ENCODE assay signal across 26 mouse cellular contexts in genomic region chr2:76655444-76655843, GRCm38 (mm10). TPM values are rescaled to one million over a fixed set of nuclear protein-coding genes. Genes with fewer than 3 reads are reported as not detected.
A peak's percentile ranks its signal among the peaks of the same experiment; 100 is the strongest.
DNase-seq lines count a peak whose midpoint lies in the region; ATAC-seq lines count a peak whose summit lies in the region.
"Had no signal": no experiment of that assay in that cellular context is flagged by ENCODE, and none has a peak within 500 bp of the region (broad histone marks: within the 10 kb centered on the region; RNA-seq: fewer than 3 reads in every experiment).

No protein-coding gene starts in this region.

- no peak overlapping the region for H3K4me3 ChIP-seq in forebrain, embryonic 13.5 days
- H3K4me3 ChIP-seq in forebrain, embryonic 14.5 days (ENCODE audit: low read depth, low read length) = no peak overlapping the region
- peak overlapping the region; percentile 73 for H3K4me3 ChIP-seq in megakaryocyte, embryonic 14.5 days (replicated peaks)
- no peak overlapping the region for H3K4me3 ChIP-seq in midbrain, embryonic 15.5 days
- no peak overlapping the region for H3K4me3 ChIP-seq in midbrain, embryonic 10.5 days
- H3K4me3 ChIP-seq: embryonic facial prominence, embryonic 10.5 days; embryonic facial prominence, embryonic 12.5 days; forebrain, embryonic 12.5 days had no signal

- ATAC-seq in forebrain, embryonic 13.5 days = 0 out of 2 replicates have a peak, but pooled peaks have one; percentile 38
- ATAC-seq in forebrain, embryonic 14.5 days = no peak
- no peak for ATAC-seq in megakaryocyte, adult 5-6 weeks (ENCODE audit: poor library complexity, severe bottlenecking)
- 0 out of 2 replicates have a peak, but pooled peaks have one; percentile 46 for ATAC-seq in midbrain, embryonic 15.5 days (replicated peaks)
- ATAC-seq: activated CD4-positive, CD25-positive, alpha-beta regulatory T cell, adult 4 months; CD4-positive, CD25-positive, alpha-beta regulatory T cell, adult 4 months; forebrain, embryonic 16.5 days; Patski had no signal

- DNase-seq in forebrain, embryonic 14.5 days (ENCODE audit: low spot score) = no peak
- DNase-seq in heart, adult 11 months = peak; percentile 70
- no peak for DNase-seq in heart, postnatal 14 days
- no peak for DNase-seq in midbrain, embryonic 10.5 days (ENCODE audit: low spot score)
- DNase-seq: adrenal gland, adult 8-10 months; B cell, adult 2 months; cerebellum, adult 11-12 months; cerebellum, adult 2 months; cerebellum, adult 9-10 months; cerebellum, postnatal 10 days; cerebellum, postnatal 25 days had no signal

- no peaks in the 10 kb centered on the region for H3K27me3 ChIP-seq in forebrain, embryonic 13.5 days
- H3K27me3 ChIP-seq in forebrain, embryonic 14.5 days (replicated peaks; ENCODE audit: control insufficient read depth, insufficient read depth, low read length) = no peaks in the 10 kb centered on the region
- peaks cover 4% of the 10 kb centered on the region for H3K27me3 ChIP-seq in megakaryocyte, embryonic 14.5 days (replicated peaks)
- no peaks in the 10 kb centered on the region for H3K27me3 ChIP-seq in midbrain, embryonic 15.5 days (replicated peaks)
- H3K27me3 ChIP-seq in midbrain, embryonic 10.5 days (ENCODE audit: low read depth, poor library complexity, severe bottlenecking) = no peaks in the 10 kb centered on the region
- H3K27me3 ChIP-seq: CH12.LX; embryonic facial prominence, embryonic 12.5 days; forebrain, embryonic 12.5 days; Patski had no signal

- no peaks in the 10 kb centered on the region for H3K4me1 ChIP-seq in forebrain, embryonic 13.5 days
- H3K4me1 ChIP-seq in forebrain, embryonic 14.5 days (ENCODE audit: control insufficient read depth, insufficient read depth, low read length) = no peaks in the 10 kb centered on the region
- H3K4me1 ChIP-seq in megakaryocyte, embryonic 14.5 days = peaks cover 16% of the 10 kb centered on the region
- H3K4me1 ChIP-seq in midbrain, embryonic 15.5 days = no peaks in the 10 kb centered on the region
- H3K4me1 ChIP-seq in midbrain, embryonic 10.5 days = 0 out of 2 replicates have a peak, but pooled peaks cover 4% of the 10 kb centered on the region
- H3K4me1 ChIP-seq: embryonic facial prominence, embryonic 10.5 days; embryonic facial prominence, embryonic 12.5 days; forebrain, embryonic 12.5 days had no signal

- intact Hi-C loops in heart, postnatal 14 days (cut with DNase I) = no loop called here

- H3K36me3 ChIP-seq in forebrain, embryonic 13.5 days (ENCODE audit: poor library complexity, severe bottlenecking) = no peaks in the 10 kb centered on the region
- no peaks in the 10 kb centered on the region for H3K36me3 ChIP-seq in forebrain, embryonic 14.5 days (ENCODE audit: control insufficient read depth, insufficient read depth, low read length)
- no peaks in the 10 kb centered on the region for H3K36me3 ChIP-seq in megakaryocyte, embryonic 14.5 days (replicated peaks; ENCODE audit: low read length)
- no peaks in the 10 kb centered on the region for H3K36me3 ChIP-seq in midbrain, embryonic 15.5 days (replicated peaks)
- no peaks in the 10 kb centered on the region for H3K36me3 ChIP-seq in midbrain, embryonic 10.5 days
- H3K36me3 ChIP-seq: embryonic facial prominence, embryonic 10.5 days; embryonic facial prominence, embryonic 12.5 days; forebrain, embryonic 12.5 days; G1E had no signal

- no peak overlapping the region for H3K27ac ChIP-seq in forebrain, embryonic 13.5 days
- H3K27ac ChIP-seq in forebrain, embryonic 14.5 days (ENCODE audit: low read depth, low read length) = no peak overlapping the region
- no peak overlapping the region for H3K27ac ChIP-seq in midbrain, embryonic 15.5 days
- no peak overlapping the region for H3K27ac ChIP-seq in midbrain, embryonic 10.5 days (replicated peaks)
- H3K27ac ChIP-seq: embryonic facial prominence, embryonic 10.5 days; embryonic facial prominence, embryonic 12.5 days; forebrain, embryonic 12.5 days had no signal

- no peaks in the 10 kb centered on the region for H3K9me3 ChIP-seq in forebrain, embryonic 13.5 days (replicated peaks)
- no peaks in the 10 kb centered on the region for H3K9me3 ChIP-seq in forebrain, embryonic 14.5 days (replicated peaks; ENCODE audit: control insufficient read depth, low read length)
- H3K9me3 ChIP-seq in megakaryocyte, embryonic 14.5 days = no peaks in the 10 kb centered on the region
- no peaks in the 10 kb centered on the region for H3K9me3 ChIP-seq in midbrain, embryonic 15.5 days
- H3K9me3 ChIP-seq in midbrain, embryonic 10.5 days (replicated peaks) = no peaks in the 10 kb centered on the region
- H3K9me3 ChIP-seq: embryonic facial prominence, embryonic 10.5 days; embryonic facial prominence, embryonic 12.5 days; forebrain, embryonic 12.5 days; G1E had no signal

- WGBS in forebrain, embryonic 13.5 days = 75% methylated on average over 3 of the region's 3 CpGs
- WGBS in forebrain, embryonic 14.5 days = 83% methylated on average over 3 of the region's 3 CpGs
- WGBS in midbrain, embryonic 15.5 days = 79% methylated on average over 3 of the region's 3 CpGs
- whole genome bisulfite sequencing in midbrain, embryonic 10.5 days = 80% methylated on average over 3 of the region's 3 CpGs

- H3K4me2 ChIP-seq in forebrain, embryonic 13.5 days = no peak overlapping the region
- no peak overlapping the region for H3K4me2 ChIP-seq in forebrain, embryonic 14.5 days (ENCODE audit: low read length)
- no peak overlapping the region for H3K4me2 ChIP-seq in midbrain, embryonic 15.5 days
- H3K4me2 ChIP-seq: embryonic facial prominence, embryonic 12.5 days; forebrain, embryonic 12.5 days had no signal

- no peak overlapping the region for H3K9ac ChIP-seq in forebrain, embryonic 13.5 days
- H3K9ac ChIP-seq in forebrain, embryonic 14.5 days (ENCODE audit: low read length) = no peak overlapping the region
- no peak overlapping the region for H3K9ac ChIP-seq in midbrain, embryonic 15.5 days
- H3K9ac ChIP-seq: embryonic facial prominence, embryonic 12.5 days; forebrain, embryonic 12.5 days had no signal

RNA-seq across cellular contexts. Expression of gene Pjvk, which starts 7.2 kb away (rescaled TPM):
- polyA plus RNA-seq in forebrain, embryonic 13.5 days (2015; fragmentation: Nextera tagmentation; extraction: Ambion mirVana) = 0.90 and 1.2 TPM in 2 replicates
- polyA plus RNA-seq in forebrain, embryonic 14.5 days (2014; fragmentation: Nextera tagmentation; extraction: Ambion mirVana) = 0.38 and 2.1 TPM in 2 replicates
- total RNA-seq in heart, postnatal 14 days (2021) = under 1 TPM in 1 of 2 experiments, not detected in 1; 0.27 TPM
- polyA plus RNA-seq in megakaryocyte, embryonic 14.5 days (2012; ENCODE audit: insufficient read depth, low replicate concordance) = not detected in 2 replicates
- total RNA-seq in megakaryocyte, adult 5-6 weeks (2015) = 0.14 TPM in 1 of 2 replicates, not detected in the other
- total RNA-seq in megakaryocyte, adult 5-6 weeks (2017) = 0.40 and 1.6 TPM in 2 replicates
- 0.65 and 0.93 TPM in 2 replicates for polyA plus RNA-seq in midbrain, embryonic 15.5 days (2015; fragmentation: Nextera tagmentation; extraction: Ambion mirVana)
- 0.40 and 0.69 TPM in 2 replicates for polyA plus RNA-seq in midbrain, embryonic 10.5 days (2016; fragmentation: Nextera tagmentation; extraction: Ambion mirVana)
- total RNA-seq: adrenal gland, adult 8-10 months; adrenal gland, postnatal 14 days; CH12.LX had no signal
- polyA plus RNA-seq: activated CD4-positive, CD25-positive, alpha-beta regulatory T cell, adult 4 months; CD4-positive, CD25-positive, alpha-beta regulatory T cell, adult 4 months; embryonic facial prominence, embryonic 14.5 days; G1E had no signal

RNA-seq across cellular contexts. Expression of gene Prkra, which starts 7.6 kb away (rescaled TPM):
- polyA plus RNA-seq in forebrain, embryonic 13.5 days (2015; fragmentation: Nextera tagmentation; extraction: Ambion mirVana) = 95.0 and 99.3 TPM in 2 replicates
- polyA plus RNA-seq in forebrain, embryonic 14.5 days (2014; fragmentation: Nextera tagmentation; extraction: Ambion mirVana) = 109 and 112 TPM in 2 replicates
- 10 to 100 TPM; 16.0 to 16.9 TPM for total RNA-seq in heart, postnatal 14 days (2021)
- polyA plus RNA-seq in megakaryocyte, embryonic 14.5 days (2012; ENCODE audit: insufficient read depth, low replicate concordance) = 2.1 and 12.2 TPM in 2 replicates
- 29.5 and 32.9 TPM in 2 replicates for total RNA-seq in megakaryocyte, adult 5-6 weeks (2015)
- 14.5 and 17.3 TPM in 2 replicates for total RNA-seq in megakaryocyte, adult 5-6 weeks (2017)
- polyA plus RNA-seq in midbrain, embryonic 15.5 days (2015; fragmentation: Nextera tagmentation; extraction: Ambion mirVana) = 104 and 108 TPM in 2 replicates
- 83.7 and 86.8 TPM in 2 replicates for polyA plus RNA-seq in midbrain, embryonic 10.5 days (2016; fragmentation: Nextera tagmentation; extraction: Ambion mirVana)

RNA-seq across cellular contexts. Expression of gene Fkbp7, which starts 17.5 kb away (rescaled TPM):
- polyA plus RNA-seq in forebrain, embryonic 13.5 days (2015; fragmentation: Nextera tagmentation; extraction: Ambion mirVana) = 10.5 and 11.4 TPM in 2 replicates
- polyA plus RNA-seq in forebrain, embryonic 14.5 days (2014; fragmentation: Nextera tagmentation; extraction: Ambion mirVana) = 12.1 and 13.2 TPM in 2 replicates
- total RNA-seq in heart, postnatal 14 days (2021) = 10 to 100 TPM; 23.6 to 23.7 TPM
- polyA plus RNA-seq in megakaryocyte, embryonic 14.5 days (2012; ENCODE audit: insufficient read depth, low replicate concordance) = not detected in 2 replicates
- total RNA-seq in megakaryocyte, adult 5-6 weeks (2015) = 12.3 and 13.2 TPM in 2 replicates
- 7.0 and 8.1 TPM in 2 replicates for total RNA-seq in megakaryocyte, adult 5-6 weeks (2017)
- polyA plus RNA-seq in midbrain, embryonic 15.5 days (2015; fragmentation: Nextera tagmentation; extraction: Ambion mirVana) = 11.8 and 13.9 TPM in 2 replicates
- 12.1 and 15.5 TPM in 2 replicates for polyA plus RNA-seq in midbrain, embryonic 10.5 days (2016; fragmentation: Nextera tagmentation; extraction: Ambion mirVana)

RNA-seq across cellular contexts. Expression of gene Plekha3, which starts 19.6 kb away (rescaled TPM):
- 4.5 and 6.4 TPM in 2 replicates for polyA plus RNA-seq in forebrain, embryonic 13.5 days (2015; fragmentation: Nextera tagmentation; extraction: Ambion mirVana)
- 5.6 and 5.7 TPM in 2 replicates for polyA plus RNA-seq in forebrain, embryonic 14.5 days (2014; fragmentation: Nextera tagmentation; extraction: Ambion mirVana)
- total RNA-seq in heart, postnatal 14 days (2021) = 10 to 100 TPM; 19.2 to 19.7 TPM
- polyA plus RNA-seq in megakaryocyte, embryonic 14.5 days (2012; ENCODE audit: insufficient read depth, low replicate concordance) = 2.0 and 3.5 TPM in 2 replicates
- 29.7 and 33.4 TPM in 2 replicates for total RNA-seq in megakaryocyte, adult 5-6 weeks (2015)
- total RNA-seq in megakaryocyte, adult 5-6 weeks (2017) = 16.3 and 20.3 TPM in 2 replicates
- 10.5 TPM in 2 replicates for polyA plus RNA-seq in midbrain, embryonic 15.5 days (2015; fragmentation: Nextera tagmentation; extraction: Ambion mirVana)
- polyA plus RNA-seq in midbrain, embryonic 10.5 days (2016; fragmentation: Nextera tagmentation; extraction: Ambion mirVana) = 4.9 and 6.2 TPM in 2 replicates

Comparison
In these comparisons a context has a peak if more than half of its experiments do, and no peak if none do; other contexts are left out.
1. ATAC-seq: peak in forebrain, embryonic 13.5 days (single experiment) and midbrain, embryonic 15.5 days (single experiment); none in forebrain, embryonic 14.5 days (single experiment) and megakaryocyte, adult 5-6 weeks (single experiment).
2. RNA of gene Fkbp7, which starts 17.5 kb away (polyA plus RNA-seq): 11.8 to 13.9 TPM in midbrain, embryonic 15.5 days, 12.1 to 13.2 TPM in forebrain, embryonic 14.5 days, 12.1 to 15.5 TPM in midbrain, embryonic 10.5 days and 10.5 to 11.4 TPM in forebrain, embryonic 13.5 days; not detected in megakaryocyte, embryonic 14.5 days; every median in the first group is over 10 times any median in the second.